ENCODE assay signal across 41 mouse cellular contexts in the genomic region with DNA sequence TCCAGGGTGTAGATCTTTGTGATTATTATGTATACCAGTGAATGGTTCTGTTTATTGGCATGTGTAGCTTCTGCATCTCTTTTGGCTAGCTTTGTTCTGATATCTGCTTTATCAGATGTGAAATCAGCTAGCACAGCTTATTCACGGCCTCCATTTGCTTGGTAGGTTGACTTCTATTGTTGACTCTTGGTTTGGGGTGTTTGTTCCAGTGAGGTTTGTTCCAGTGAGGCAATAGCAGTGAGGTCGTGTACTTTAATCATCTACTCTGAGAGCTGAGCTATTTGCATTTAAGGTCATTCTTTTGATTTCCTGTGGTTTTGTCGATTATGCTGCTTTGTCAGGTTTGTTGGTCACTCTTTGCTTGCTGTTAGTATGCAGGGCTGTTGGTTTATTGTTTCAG. TPM values are rescaled to one million over a fixed set of nuclear protein-coding genes. Genes with fewer than 3 reads are reported as not detected.
"Had no signal": no experiment of that assay in that cellular context is flagged by ENCODE, and none has a peak within 500 bp of the region (broad histone marks: within the 10 kb centered on the region; RNA-seq: fewer than 3 reads in every experiment).

No protein-coding gene starts in this region.

- H3K9me3 ChIP-seq: heart, embryonic 13.5 days; heart, embryonic 15.5 days; hindbrain, embryonic 13.5 days; hindbrain, embryonic 15.5 days; kidney, embryonic 15.5 days; limb, embryonic 13.5 days; limb, embryonic 15.5 days had no signal

- ATAC-seq: hindbrain, postnatal 0 days; intestine, embryonic 16.5 days had no signal

- H3K4me1 ChIP-seq: heart, embryonic 13.5 days; heart, embryonic 15.5 days; hindbrain, embryonic 13.5 days; hindbrain, embryonic 15.5 days; kidney, embryonic 15.5 days; limb, embryonic 13.5 days; limb, embryonic 15.5 days had no signal

- H3K4me3 ChIP-seq: heart, adult 2 months; heart, embryonic 13.5 days; heart, embryonic 15.5 days; hindbrain, embryonic 13.5 days; hindbrain, embryonic 15.5 days; kidney, embryonic 15.5 days; limb, embryonic 13.5 days; limb, embryonic 15.5 days had no signal

- DNase-seq: gastrocnemius, postnatal 14 days; gastrocnemius, postnatal 36 days; heart, adult 11 months; heart, adult 2 months; heart, postnatal 14 days; heart, postnatal 36 days; kidney, adult 11 months; kidney, adult 2 months; kidney, adult 9 months; kidney, postnatal 14 days; kidney, postnatal 36 days; layer of hippocampus, adult 9-11 months; layer of hippocampus, postnatal 36 days; left cerebral cortex, postnatal 4 days had no signal

- H3K9ac ChIP-seq: heart, embryonic 13.5 days; heart, embryonic 15.5 days; hindbrain, embryonic 13.5 days; hindbrain, embryonic 15.5 days; kidney, embryonic 15.5 days; limb, embryonic 13.5 days; limb, embryonic 15.5 days had no signal

- H3K36me3 ChIP-seq: heart, embryonic 13.5 days; heart, embryonic 15.5 days; hindbrain, embryonic 13.5 days; hindbrain, embryonic 15.5 days; kidney, embryonic 15.5 days; limb, embryonic 13.5 days; limb, embryonic 15.5 days had no signal

- H3K27ac ChIP-seq: heart, adult 2 months; heart, embryonic 13.5 days; heart, embryonic 15.5 days; hindbrain, embryonic 13.5 days; hindbrain, embryonic 15.5 days; hindbrain, postnatal 0 days; kidney, embryonic 15.5 days; kidney, postnatal 0 days; limb, embryonic 13.5 days; limb, embryonic 15.5 days had no signal

- H3K4me2 ChIP-seq: heart, embryonic 11.5 days; heart, embryonic 13.5 days; heart, embryonic 15.5 days; hindbrain, embryonic 13.5 days; hindbrain, embryonic 15.5 days; kidney, embryonic 15.5 days; limb, embryonic 13.5 days; limb, embryonic 15.5 days had no signal

- H3K27me3 ChIP-seq: heart, embryonic 13.5 days; heart, embryonic 15.5 days; hindbrain, embryonic 13.5 days; hindbrain, embryonic 15.5 days; kidney, embryonic 15.5 days; limb, embryonic 13.5 days; limb, embryonic 15.5 days had no signal

RNA-seq across cellular contexts. Expression of a gene that starts 32.8 kb away (rescaled TPM):
- total RNA-seq: gastrocnemius, adult 18-20 months; gastrocnemius, adult 8-10 months; gastrocnemius, postnatal 14 days; gastrocnemius, postnatal 36 days; heart, adult 2 months; heart, postnatal 14 days; heart, postnatal 36 days; hematopoietic stem cell, adult 5-6 weeks; hindbrain, postnatal 0 days; layer of hippocampus, adult 18-20 months; layer of hippocampus, adult 8-10 months; layer of hippocampus, postnatal 14 days; layer of hippocampus, postnatal 36 days; left cerebral cortex, adult 18-20 months; left cerebral cortex, adult 8-10 months; left cerebral cortex, postnatal 10 days; left cerebral cortex, postnatal 25 days; left cerebral cortex, postnatal 4 days had no signal
- polyA plus RNA-seq: gonadal fat pad, adult 2 months; heart, adult 2 months; heart, embryonic 11.5 days; heart, embryonic 13.5 days; heart, embryonic 15.5 days; heart, postnatal 0 days; hindbrain, embryonic 11.5 days; hindbrain, embryonic 13.5 days; hindbrain, embryonic 15.5 days; hindbrain, postnatal 0 days; intestine, embryonic 14.5 days; intestine, embryonic 16.5 days; kidney, adult 2 months; kidney, embryonic 15.5 days; kidney, postnatal 0 days; large intestine, adult 2 months; limb, embryonic 11.5 days; limb, embryonic 13.5 days had no signal
